Mouse (Mus musculus) C2C12 (cell line): ENCODE measurements around the gene Padi6.

Experiments
- CTCF ChIP-seq: IDR thresholded peaks from one replicate; pipeline ENCODE4 v1.5.1; 2011; ENCODE audit not compliant: control insufficient read depth, insufficient read depth, insufficient read length
- MAX ChIP-seq: IDR thresholded peaks from one replicate; pipeline ENCODE4 v1.6.1; 2011; ENCODE audit warnings: mild to moderate bottlenecking, control low read depth
- MYOG ChIP-seq: IDR thresholded peaks from one replicate; pipeline ENCODE4 v1.6.1; 2011; ENCODE audit not compliant: control insufficient read depth, insufficient read length; ENCODE audit errors: extremely low read depth
- USF1 ChIP-seq: IDR thresholded peaks from one replicate; pipeline ENCODE4 v1.6.1; 2011; ENCODE audit warnings: low read depth, mild to moderate bottlenecking, control low read depth, moderate library complexity

DNA sequence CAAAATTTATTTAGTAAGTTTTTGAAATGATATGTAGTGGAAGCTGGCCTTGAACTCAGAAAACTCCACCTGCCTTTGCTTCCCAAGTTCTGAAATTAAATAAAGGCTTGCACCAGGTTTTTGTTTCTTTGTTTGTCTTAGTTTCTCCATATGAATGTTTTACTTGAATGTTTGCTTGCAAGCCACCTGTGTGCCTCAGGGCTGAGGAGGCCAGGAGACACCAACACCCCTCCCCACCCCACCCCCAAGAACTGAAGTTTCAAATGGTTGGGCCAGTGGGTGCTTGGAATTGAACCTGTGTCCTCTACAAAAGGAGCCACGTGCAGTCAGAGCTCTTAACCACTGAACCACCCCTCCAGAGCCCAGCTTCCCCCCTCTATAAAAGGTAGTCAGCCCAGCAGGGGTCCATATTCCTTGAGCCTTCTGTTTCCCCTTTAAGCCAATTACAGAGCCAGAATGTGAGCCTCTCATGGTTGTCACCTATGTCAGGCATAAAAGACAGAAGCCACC is 47.8 kb downstream of the Padi6 start:
- no peak for TF ChIP-seq CTCF
- no peak for TF ChIP-seq MAX
- TF ChIP-seq MYOG: no peak
- no peak for TF ChIP-seq USF1
